ENCODE assay signal across 17 mouse cellular contexts in the genomic region with DNA sequence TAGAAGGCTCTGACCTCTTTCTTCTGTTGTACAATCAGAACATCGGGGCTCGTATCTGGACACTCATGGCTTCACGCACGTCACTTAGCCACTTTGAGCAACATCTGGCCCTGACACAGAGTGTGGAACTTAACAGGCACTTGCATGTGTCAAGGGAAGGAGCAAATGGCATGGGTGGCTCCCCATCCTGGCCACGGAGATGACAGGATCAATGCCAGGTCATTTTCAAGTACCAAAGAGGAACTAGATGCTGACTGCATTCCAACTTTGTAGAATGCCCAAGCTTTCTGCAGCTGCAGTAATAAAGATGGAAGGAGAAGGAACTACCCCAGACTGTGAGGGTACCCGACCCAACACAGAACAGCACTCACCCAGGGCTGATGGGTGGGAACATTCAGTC.
"Had no signal": no experiment of that assay in that cellular context is flagged by ENCODE, and none has a peak within 500 bp of the region (broad histone marks: within the 10 kb centered on the region; RNA-seq: fewer than 3 reads in every experiment).

No protein-coding gene starts in this region.

- H3K4me2 ChIP-seq: lung, embryonic 15.5 days; midbrain, embryonic 13.5 days; midbrain, embryonic 15.5 days; neural tube, embryonic 12.5 days; stomach, embryonic 15.5 days had no signal

- H3K27me3 ChIP-seq: lung, embryonic 15.5 days; midbrain, embryonic 13.5 days; midbrain, embryonic 15.5 days; neural tube, embryonic 12.5 days; stomach, embryonic 15.5 days had no signal

- H3K4me3 ChIP-seq: lung, embryonic 15.5 days; megakaryocyte, embryonic 14.5 days; midbrain, embryonic 13.5 days; midbrain, embryonic 15.5 days; neural tube, embryonic 12.5 days; stomach, embryonic 15.5 days had no signal

- H3K9ac ChIP-seq: liver, postnatal 0 days; lung, embryonic 15.5 days; midbrain, embryonic 13.5 days; midbrain, embryonic 15.5 days; neural tube, embryonic 12.5 days; stomach, embryonic 15.5 days had no signal

- H3K36me3 ChIP-seq: lung, embryonic 15.5 days; midbrain, embryonic 13.5 days; midbrain, embryonic 15.5 days; neural tube, embryonic 12.5 days; stomach, embryonic 15.5 days had no signal

- ATAC-seq: liver, postnatal 0 days; lung, postnatal 0 days; midbrain, embryonic 13.5 days; midbrain, embryonic 15.5 days had no signal

- H3K27ac ChIP-seq: lung, embryonic 15.5 days; macrophage; midbrain, embryonic 13.5 days; midbrain, embryonic 15.5 days; neural tube, embryonic 12.5 days; stomach, embryonic 15.5 days; stomach, postnatal 0 days had no signal

- H3K9me3 ChIP-seq: lung, embryonic 15.5 days; megakaryocyte, embryonic 14.5 days; midbrain, embryonic 13.5 days; midbrain, embryonic 15.5 days; neural tube, embryonic 12.5 days; stomach, embryonic 15.5 days had no signal

- DNase-seq: liver, postnatal 0 days; lung, adult 2 months; lung, postnatal 14 days; lung, postnatal 36 days; right cerebral cortex, postnatal 14 days; thymus, adult 2 months; thymus, postnatal 25 days; thymus, postnatal 4 days had no signal
